Mouse (Mus musculus) kidney, postnatal 0 days (tissue): ENCODE measurements at regions not wholly inside any gene's neighbourhood (a gene's known extent, or its start where the extent isn't known, plus 50 kb on each side); places are given as distances from the start of the nearest gene placed in this dataset.
"Not testable (repeated sequence)": the region's sequence is repeated elsewhere in the genome, so short reads cannot be mapped to it uniquely, and the experiment has no call there.

Source experiments
- ATAC-seq: fragments of 200-750 bp; cut with Nextera tagmentation; replicated peaks from 2 replicates; pipeline ENCODE4 v1.8.0; 2017; ENCODE audit warnings: low read depth, moderate number of reproducible peaks, moderate TSS enrichment, moderate library complexity; ENCODE audit not compliant: low FRiP score
- DNase-seq: peaks from one replicate; pipeline ENCODE4 v3.0.0-alpha.2; 2016; ENCODE audit warnings: low spot score
- H3K27ac ChIP-seq: fragments of 300-500 bp; sonication (generic); 2 replicates; pipeline ENCODE4 v1.5.1; 2014; ENCODE audit warnings: mild to moderate bottlenecking
- H3K27me3 ChIP-seq: fragments of 300-500 bp; sonication (generic); 2 replicates; pipeline ENCODE4 v1.6.1; 2014; ENCODE audit warnings: low read length, mixed read lengths; ENCODE audit not compliant: insufficient read depth
- H3K36me3 ChIP-seq: fragments of 300-500 bp; sonication (generic); 2 replicates; pipeline ENCODE4 v1.6.1; 2014; ENCODE audit warnings: low read length, mixed read lengths; ENCODE audit not compliant: insufficient read depth
- H3K4me1 ChIP-seq: fragments of 300-500 bp; sonication (generic); replicated peaks from 2 replicates; pipeline ENCODE4 v1.6.1; 2014; ENCODE audit warnings: antibody characterized with exemption, low read length, mixed read lengths; ENCODE audit not compliant: insufficient read depth
- H3K4me2 ChIP-seq: fragments of 300-500 bp; sonication (generic); 2 replicates; pipeline ENCODE4 v1.6.1; 2014; ENCODE audit warnings: mild to moderate bottlenecking, low read length, moderate library complexity, mixed read lengths
- H3K4me3 ChIP-seq: fragments of 300-500 bp; sonication (generic); replicated peaks from 2 replicates; pipeline ENCODE4 v1.5.1; 2014; ENCODE audit warnings: low read depth, low read length
- H3K9ac ChIP-seq: fragments of 300-500 bp; sonication (generic); 2 replicates; pipeline ENCODE4 v1.6.1; 2014; ENCODE audit warnings: low read depth, low read length
- H3K9me3 ChIP-seq: fragments of 300-500 bp; sonication (generic); replicated peaks from 2 replicates; pipeline ENCODE4 v1.6.1; 2016; ENCODE audit warnings: low read length, inconsistent platforms, mixed read lengths
- CTCF ChIP-seq: IDR thresholded peaks from 2 replicates; pipeline ENCODE4 v1.5.1; 2016; ENCODE audit warnings: antibody characterized with exemption, low read depth, mild to moderate bottlenecking, moderate library complexity
- WGBS: fragments of 180-500 bp; shearing (Covaris S2); extraction: QIAGEN DNeasy Blood & Tissue Kit; methylation state at CpG from one replicate; pipeline ENCODE4 v1.1.7; 2014; 5-methylcytosine and 5-hydroxymethylcytosine counted together

DNA sequence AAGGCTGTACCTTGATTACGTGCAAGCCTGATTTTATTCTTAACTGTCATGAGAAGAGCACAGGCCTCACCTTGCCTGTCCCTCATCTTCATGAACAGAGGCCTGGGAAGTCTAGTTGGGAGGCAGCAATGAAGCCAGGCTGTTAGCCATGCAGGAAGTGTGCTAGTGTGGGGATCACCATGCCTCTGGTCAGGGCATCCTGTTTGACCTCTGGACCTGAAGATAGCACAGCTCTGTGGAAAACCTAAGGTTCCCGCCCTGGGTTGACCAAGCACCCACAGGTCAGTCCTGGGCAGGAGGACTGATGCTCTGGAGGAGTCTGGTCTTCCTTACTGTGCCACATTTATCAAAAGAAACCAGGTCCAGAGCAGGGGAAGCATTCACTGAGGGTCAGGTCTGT, 157.6 kb downstream of the Gm906 start:
- Histone ChIP-seq H3K27me3 (no peaks in the 10 kb centered on the region), H3K4me3 (no peak overlapping the region), H3K36me3 (no peaks in the 10 kb centered on the region), H3K4me2 (no peak overlapping the region), H3K9ac (no peak overlapping the region), H3K4me1 (no peaks in the 10 kb centered on the region), H3K27ac (no peak overlapping the region), H3K9me3 (no peaks in the 10 kb centered on the region)
- no peak for ATAC-seq
- TF ChIP-seq CTCF = no peak
- DNase-seq = no peak
- WGBS = 70% methylated on average over 2 of the region's 2 CpGs

- Histone ChIP-seq H3K4me2 (no peak overlapping the region), H3K9me3 (no peaks in the 10 kb centered on the region), H3K36me3 (no peaks in the 10 kb centered on the region), H3K4me1 (no peaks in the 10 kb centered on the region), H3K27ac (no peak overlapping the region), H3K9ac (no peak overlapping the region), H3K4me3 (no peak overlapping the region), H3K27me3 (no peaks in the 10 kb centered on the region)
- no peak for DNase-seq
- 77% methylated on average over 4 of the region's 4 CpGs for WGBS
- no peak for TF ChIP-seq CTCF
- ATAC-seq = no peak
These were observed 185.3 kb downstream of the Gm906 start for GRCm38 (mm10) chr13:50064841-50065240.

DNA sequence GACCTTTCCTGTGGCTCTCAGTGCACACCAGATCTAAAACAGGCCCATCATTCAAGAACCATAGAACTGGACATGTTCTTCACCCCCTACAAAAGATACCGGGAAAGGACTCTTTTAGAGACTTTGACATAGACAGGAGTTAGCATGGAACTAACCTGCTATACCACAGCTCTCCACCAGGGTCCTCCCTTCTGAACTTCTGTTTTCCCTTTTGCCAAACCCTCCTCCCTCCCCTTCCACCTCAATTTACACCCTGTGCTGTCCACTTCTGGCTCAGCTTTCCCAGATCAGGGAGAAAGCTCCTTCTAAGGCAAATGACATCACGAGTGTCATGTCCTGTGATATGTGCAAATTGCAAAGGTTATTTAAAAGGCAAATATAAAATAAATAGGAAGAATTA, 185.7 kb downstream of the Gm906 start:
- TF ChIP-seq CTCF = peak; percentile 28; the same call in 1 of the 2 replicates
- ATAC-seq, H3K9me3 ChIP-seq, H3K4me3 ChIP-seq, H3K9ac ChIP-seq, H3K36me3 ChIP-seq, H3K27ac ChIP-seq, DNase-seq, H3K27me3 ChIP-seq, H3K4me1 ChIP-seq, H3K4me2 ChIP-seq: not testable (repeated sequence)
- 61% methylated on average over 2 of the region's 2 CpGs for WGBS

DNA sequence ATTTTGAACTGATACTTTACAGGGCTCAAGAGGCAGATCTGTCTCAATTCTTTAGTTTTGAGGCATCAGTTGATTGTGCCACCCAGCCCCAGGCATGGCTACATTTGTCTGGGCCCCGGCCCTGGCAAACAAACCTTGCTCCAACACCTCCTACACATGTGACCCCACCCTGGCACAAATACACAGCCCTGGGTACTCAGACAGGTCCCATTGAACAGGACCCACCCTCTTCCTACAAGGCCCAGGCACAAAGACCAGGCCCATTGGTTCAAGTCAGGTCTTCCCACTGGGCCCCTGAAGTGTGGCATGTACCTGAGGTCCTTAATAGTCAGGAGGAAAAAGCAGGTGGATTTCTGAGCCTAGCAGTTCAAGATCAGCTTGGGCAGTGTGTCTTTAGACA, 190.4 kb downstream of the Gm906 start:
- H3K27me3 ChIP-seq, H3K36me3 ChIP-seq, H3K4me1 ChIP-seq, H3K4me2 ChIP-seq, H3K9me3 ChIP-seq, H3K9ac ChIP-seq, DNase-seq, H3K27ac ChIP-seq, H3K4me3 ChIP-seq, ATAC-seq: not testable (repeated sequence)
- whole genome bisulfite sequencing = 75% methylated on average over 1 of the region's 1 CpGs

DNA sequence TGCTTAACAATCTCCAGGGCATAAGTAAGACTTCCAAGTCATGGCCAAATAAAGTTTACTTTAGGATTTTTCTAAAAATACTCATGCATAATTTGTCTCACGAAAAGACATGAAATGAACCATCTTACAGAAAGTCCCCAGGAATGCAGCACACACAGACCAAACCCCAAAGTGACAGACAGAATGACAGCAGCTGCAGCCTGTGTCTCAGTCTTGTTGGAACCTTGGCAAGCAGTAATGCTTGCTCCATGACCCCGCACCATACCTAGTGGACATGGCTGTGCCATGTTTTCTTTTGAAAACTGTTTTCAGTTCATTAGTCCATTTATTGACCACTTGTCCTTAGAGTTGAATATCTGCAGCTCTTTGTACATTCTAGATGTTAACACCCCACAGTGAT, 191.1 kb downstream of the Gm906 start:
- 76% methylated on average over 2 of the region's 2 CpGs for WGBS
- H3K36me3 ChIP-seq, H3K27ac ChIP-seq, H3K4me2 ChIP-seq, H3K27me3 ChIP-seq, DNase-seq, H3K9ac ChIP-seq, ATAC-seq, H3K9me3 ChIP-seq, H3K4me3 ChIP-seq, H3K4me1 ChIP-seq: not testable (repeated sequence)

DNA sequence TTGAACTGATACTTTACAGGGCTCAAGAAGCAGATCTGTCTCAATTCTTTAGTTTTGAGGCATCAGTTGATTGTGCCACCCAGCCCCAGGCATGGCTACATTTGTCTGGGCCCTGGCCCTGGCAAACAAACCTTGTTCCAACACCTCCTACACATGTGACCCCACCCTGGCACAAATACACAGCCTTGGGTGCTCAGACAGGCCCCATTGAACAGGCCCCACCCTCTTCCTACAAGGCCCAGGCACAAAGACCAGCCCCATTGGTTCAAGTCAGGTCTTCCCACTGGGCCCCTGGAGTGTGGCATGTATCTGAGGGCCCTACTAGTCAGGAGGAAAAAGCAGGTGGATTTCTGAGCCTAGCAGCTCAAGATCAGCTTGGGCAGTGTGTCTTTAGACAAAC, 198.4 kb downstream of the Gm906 start:
- not testable (repeated sequence) for H3K9me3 ChIP-seq, H3K27ac ChIP-seq, H3K4me1 ChIP-seq, H3K27me3 ChIP-seq, ATAC-seq, DNase-seq, H3K4me3 ChIP-seq, H3K4me2 ChIP-seq, H3K9ac ChIP-seq, H3K36me3 ChIP-seq

DNA sequence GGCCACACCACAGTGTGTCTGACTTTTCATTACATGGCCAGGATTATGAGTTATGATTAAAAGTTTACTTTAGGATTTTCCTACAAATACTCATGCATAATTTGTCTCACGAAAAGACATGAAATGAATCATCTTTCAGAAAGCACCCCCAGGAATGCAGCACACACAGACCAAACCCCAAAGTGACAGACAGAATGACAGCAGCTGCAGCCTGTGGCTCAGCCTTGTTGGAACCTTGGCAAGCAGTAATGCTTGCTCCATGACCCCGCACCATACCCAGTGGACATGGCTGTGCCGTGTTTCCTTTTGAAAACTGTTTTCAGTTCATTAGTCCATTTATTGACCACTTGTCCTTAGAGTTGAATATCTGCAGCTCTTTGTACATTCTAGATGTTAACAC, 199.0 kb downstream of the Gm906 start:
- WGBS = 78% methylated on average over 3 of the region's 3 CpGs

More for the DNA sequence above, 199.0 kb downstream of the Gm906 start:
- DNase-seq, ATAC-seq, H3K4me2 ChIP-seq, H3K4me1 ChIP-seq, H3K36me3 ChIP-seq, H3K27me3 ChIP-seq, H3K27ac ChIP-seq, H3K4me3 ChIP-seq, H3K9ac ChIP-seq, H3K9me3 ChIP-seq: not testable (repeated sequence)
